Mouse (Mus musculus) activated CD4-positive, CD25-positive, alpha-beta regulatory T cell, adult 9 weeks (primary cell): ENCODE results near the gene Eda2r. TPM values are rescaled to one million over a fixed set of nuclear protein-coding genes. Genes with fewer than 3 reads are reported as not detected.

Experiments
- polyA plus RNA-seq: library from polyadenylated mRNA; unstranded; fragments of 100-300 nt; shearing (Covaris generic); gene quantifications from one replicate; pipeline ENCODE4 v1.2.1, GENCODE M21; 2017

Gene Eda2r
- not detected for polyA plus RNA-seq

DNA sequence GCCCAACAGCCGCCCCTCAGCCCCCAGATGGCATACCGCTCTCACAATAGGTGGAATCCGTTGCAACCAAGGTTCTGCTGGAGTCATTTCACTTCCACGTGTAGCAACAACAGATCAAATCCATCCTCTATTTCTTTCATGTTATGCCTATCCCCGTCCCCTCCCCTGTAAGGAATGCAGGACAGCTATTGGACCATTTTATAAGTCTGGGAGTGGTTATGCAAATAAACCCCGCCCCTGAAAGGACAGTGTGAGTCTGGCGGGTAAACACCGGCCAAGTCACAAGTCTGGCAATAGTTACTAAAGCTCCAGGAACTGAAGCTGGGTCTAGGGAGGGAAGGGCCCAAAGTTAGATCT, at the start of gene Eda2r:
Gene Eda2r (minus strand): TSS at position 152 of the 357 bp plus-strand sequence.

